In the genomic region with DNA sequence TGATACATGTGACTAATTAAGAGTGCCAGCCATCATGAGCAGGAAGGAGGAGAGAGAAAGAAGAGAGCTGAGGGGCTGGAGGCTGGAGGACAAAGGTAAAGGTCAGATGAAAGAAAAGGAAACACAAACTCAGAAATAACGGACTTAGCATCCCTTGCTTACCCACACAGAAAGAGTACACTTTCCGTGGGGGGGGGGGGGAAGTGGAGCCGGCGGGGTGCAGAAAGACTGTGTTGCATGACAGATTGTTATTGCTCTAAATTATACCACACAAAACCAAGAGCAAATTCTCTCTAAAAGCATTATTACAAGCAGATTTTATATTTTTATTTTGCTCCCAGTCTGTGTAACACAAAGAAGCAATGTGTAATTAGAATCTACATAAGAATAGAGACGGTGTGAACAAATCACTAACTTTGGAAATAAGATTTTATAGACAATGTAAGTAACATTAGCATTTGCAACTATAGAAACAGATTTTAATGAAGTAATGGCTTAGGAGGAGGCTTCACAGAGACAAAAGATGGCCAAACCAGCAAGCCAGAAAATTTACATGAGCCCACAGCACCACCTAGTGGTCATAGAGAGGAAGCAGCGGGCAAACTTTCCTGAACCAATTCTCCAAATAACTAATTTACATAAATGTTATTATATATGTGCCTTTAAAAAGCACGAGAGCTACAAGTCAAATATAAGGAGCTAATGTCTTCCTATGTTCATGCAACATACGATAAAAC, we compare ENCODE assay signal across 10 mouse cellular contexts.
A peak's percentile ranks its signal among the peaks of the same experiment; 100 is the strongest.
DNase-seq lines count a peak whose midpoint lies in the region; ATAC-seq lines count a peak whose summit lies in the region.
"Had no signal": no experiment of that assay in that cellular context is flagged by ENCODE, and none has a peak within 500 bp of the region (broad histone marks: within the 10 kb centered on the region; RNA-seq: fewer than 3 reads in every experiment).

No protein-coding gene starts in this region.

- H3K9me3 ChIP-seq in intestine, embryonic 14.5 days (ENCODE audit: control insufficient read depth, low read length), result no peaks in the 10 kb centered on the region
- no peaks in the 10 kb centered on the region for H3K9me3 ChIP-seq in intestine, embryonic 15.5 days
- peaks cover 4% of the 10 kb centered on the region; the same call in 1 of the 2 replicates for H3K9me3 ChIP-seq in midbrain, embryonic 10.5 days (replicated peaks)
- H3K9me3 ChIP-seq: embryonic facial prominence, embryonic 12.5 days; megakaryocyte, embryonic 14.5 days had no signal

- no peaks in the 10 kb centered on the region for H3K36me3 ChIP-seq in intestine, embryonic 14.5 days (ENCODE audit: control insufficient read depth, insufficient read depth, low read length)
- H3K36me3 ChIP-seq in intestine, embryonic 15.5 days, result no peaks in the 10 kb centered on the region
- no peaks in the 10 kb centered on the region for H3K36me3 ChIP-seq in midbrain, embryonic 10.5 days
- H3K36me3 ChIP-seq: embryonic facial prominence, embryonic 12.5 days had no signal

- 49% methylated on average over 8 of the region's 8 CpGs for WGBS in intestine, embryonic 14.5 days
- 55% methylated on average over 8 of the region's 8 CpGs for WGBS in intestine, embryonic 15.5 days
- WGBS in midbrain, embryonic 10.5 days, result 46% methylated on average over 8 of the region's 8 CpGs

- H3K9ac ChIP-seq in intestine, embryonic 14.5 days (ENCODE audit: low read length), result no peak overlapping the region
- no peak overlapping the region for H3K9ac ChIP-seq in intestine, embryonic 15.5 days
- H3K9ac ChIP-seq: embryonic facial prominence, embryonic 12.5 days had no signal

- no peak for ATAC-seq in intestine, embryonic 14.5 days (replicated peaks; ENCODE audit: low FRiP score, low TSS enrichment, low read depth)
- ATAC-seq in intestine, embryonic 15.5 days, result no peak

- H3K4me2 ChIP-seq in intestine, embryonic 14.5 days (ENCODE audit: low read length), result no peak overlapping the region
- H3K4me2 ChIP-seq in intestine, embryonic 15.5 days (replicated peaks), result no peak overlapping the region
- H3K4me2 ChIP-seq: embryonic facial prominence, embryonic 12.5 days had no signal

- no peak overlapping the region for H3K4me3 ChIP-seq in intestine, embryonic 14.5 days (ENCODE audit: low read depth, low read length)
- H3K4me3 ChIP-seq in intestine, embryonic 15.5 days (replicated peaks), result no peak overlapping the region
- no peak overlapping the region for H3K4me3 ChIP-seq in midbrain, embryonic 10.5 days
- H3K4me3 ChIP-seq: embryonic facial prominence, embryonic 12.5 days; megakaryocyte, embryonic 14.5 days had no signal

- peak; percentile 80 for DNase-seq in intestine, embryonic 14.5 days (ENCODE audit: low spot score)
- peak; percentile 18 for DNase-seq in MEL-GATA-1-ER (ENCODE audit: extremely low read depth, low read depth)
- DNase-seq in cerebellum, adult 9-10 months, result peak; percentile 56
- peak; percentile 23 to 50 for DNase-seq in frontal cortex, postnatal 25 days (ENCODE audit: low spot score in 2 of 2)
- DNase-seq in layer of hippocampus, adult 9-11 months, result peak; percentile 49
- peak; percentile 60 for DNase-seq in midbrain, embryonic 10.5 days (ENCODE audit: low spot score)
- DNase-seq in spleen, postnatal 10 days (ENCODE audit: low spot score in 2 of 2), result peak; percentile 10 to 52

- H3K27ac ChIP-seq in intestine, embryonic 14.5 days (ENCODE audit: low read depth), result no peak overlapping the region
- no peak overlapping the region for H3K27ac ChIP-seq in intestine, embryonic 15.5 days
- peak overlapping the region; percentile 74 for H3K27ac ChIP-seq in midbrain, embryonic 10.5 days (replicated peaks)
- H3K27ac ChIP-seq: embryonic facial prominence, embryonic 12.5 days had no signal

- H3K27me3 ChIP-seq in intestine, embryonic 14.5 days (replicated peaks; ENCODE audit: control insufficient read depth, insufficient read depth, low read length), result no peaks in the 10 kb centered on the region
- H3K27me3 ChIP-seq in intestine, embryonic 15.5 days (replicated peaks), result no peaks in the 10 kb centered on the region
- H3K27me3 ChIP-seq in midbrain, embryonic 10.5 days (ENCODE audit: low read depth, poor library complexity, severe bottlenecking), result no peaks in the 10 kb centered on the region
- H3K27me3 ChIP-seq: embryonic facial prominence, embryonic 12.5 days; megakaryocyte, embryonic 14.5 days had no signal

- no peaks in the 10 kb centered on the region for H3K4me1 ChIP-seq in intestine, embryonic 14.5 days (replicated peaks; ENCODE audit: control insufficient read depth, insufficient read depth, low read length)
- no peaks in the 10 kb centered on the region for H3K4me1 ChIP-seq in intestine, embryonic 15.5 days (replicated peaks)
- H3K4me1 ChIP-seq in midbrain, embryonic 10.5 days, result peaks cover 7% of the 10 kb centered on the region; the same call in 1 of the 2 replicates
- H3K4me1 ChIP-seq: embryonic facial prominence, embryonic 12.5 days had no signal

Comparison
In these comparisons a context has a peak if more than half of its experiments do, and no peak if none do; other contexts are left out.
1. DNase-seq: peak in every context shown above with its lines; median percentile 80 in intestine, embryonic 14.5 days; 60 in midbrain, embryonic 10.5 days; 56 in cerebellum, adult 9-10 months; 49 in layer of hippocampus, adult 9-11 months; 36 in frontal cortex, postnatal 25 days; 31 in spleen, postnatal 10 days; 18 in MEL-GATA-1-ER.